Mouse (Mus musculus) CH12F3 (cell line): Measurements from ENCODE around the gene Olfr1018.

Experiments used
- in situ Hi-C: fragments of 300-500 bp; cut with MboI; formaldehyde crosslinking; loops from 2 replicates; pipeline ENCODE4 v1.14.3; 2020; ENCODE audit warnings: low sequenced_read_pairs

The Olfr1018 gene

DNA sequence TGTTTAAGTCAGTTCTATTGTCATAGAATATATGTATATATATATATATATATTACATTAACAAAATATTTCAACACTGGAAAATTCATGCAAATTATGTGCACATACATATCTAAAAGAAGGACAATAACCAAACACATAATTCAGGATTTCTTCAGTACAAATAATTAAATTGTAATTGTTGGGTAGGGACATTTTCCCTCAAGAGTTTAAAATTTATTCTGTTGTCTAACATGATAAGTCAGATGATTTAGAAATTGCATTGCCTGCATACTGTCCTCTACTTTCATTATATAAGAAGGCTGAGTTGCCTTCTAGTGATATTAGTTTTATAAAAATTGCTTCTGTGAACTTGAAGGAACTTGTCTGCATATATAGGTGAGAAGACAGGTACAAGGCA is at the start of gene Olfr1018:
Gene Olfr1018 (plus strand): TSS at position 301 of the 400 bp plus-strand sequence.
- in situ Hi-C loops = no loop called here

DNA sequence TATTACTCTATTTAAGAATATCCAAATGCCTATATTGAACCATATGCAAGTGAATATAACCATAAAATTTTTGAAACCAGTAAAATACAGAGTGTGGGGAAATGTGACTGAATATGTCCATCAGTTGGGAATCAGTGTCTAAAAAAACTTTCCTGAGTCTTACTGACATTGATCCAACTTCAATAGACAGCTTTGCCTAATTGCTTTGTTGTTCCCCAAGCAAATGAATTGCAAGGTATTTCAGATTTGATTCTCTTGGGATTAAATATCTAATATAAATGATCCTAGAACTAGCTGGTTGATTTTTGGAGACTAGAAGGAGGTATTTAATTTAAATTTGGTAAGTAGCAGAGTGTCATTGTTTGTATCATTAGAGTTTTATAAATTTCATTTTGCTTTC is 45.9 kb upstream of the Olfr1018 start, which contains the start of gene Olfr1014:
Gene Olfr1014 (plus strand): TSS at position 301 of the 400 bp plus-strand sequence.
- in situ Hi-C loops = no loop called here

DNA sequence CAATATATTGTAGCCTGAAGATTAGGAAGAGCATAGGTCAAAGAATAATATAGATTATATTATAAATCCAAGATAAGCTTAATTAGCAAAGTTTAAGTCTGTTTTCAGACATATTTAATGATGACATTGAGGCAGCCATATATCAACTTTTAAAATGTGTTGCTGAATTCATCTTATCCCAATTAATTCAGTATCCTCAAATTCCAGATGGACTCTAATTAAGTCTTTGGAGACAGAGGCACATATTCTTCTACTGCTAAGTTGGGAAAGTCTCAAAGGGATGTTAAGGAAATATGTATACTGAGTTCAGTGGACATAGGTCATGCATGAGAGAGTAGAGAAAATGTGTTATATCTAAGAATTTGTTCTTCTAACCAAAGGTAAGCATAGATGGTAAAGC is 36.6 kb upstream of the Olfr1018 start, which contains the start of gene Olfr1015:
Gene Olfr1015 (plus strand): TSS at position 301 of the 400 bp plus-strand sequence.
- in situ Hi-C loops = no loop called here

DNA sequence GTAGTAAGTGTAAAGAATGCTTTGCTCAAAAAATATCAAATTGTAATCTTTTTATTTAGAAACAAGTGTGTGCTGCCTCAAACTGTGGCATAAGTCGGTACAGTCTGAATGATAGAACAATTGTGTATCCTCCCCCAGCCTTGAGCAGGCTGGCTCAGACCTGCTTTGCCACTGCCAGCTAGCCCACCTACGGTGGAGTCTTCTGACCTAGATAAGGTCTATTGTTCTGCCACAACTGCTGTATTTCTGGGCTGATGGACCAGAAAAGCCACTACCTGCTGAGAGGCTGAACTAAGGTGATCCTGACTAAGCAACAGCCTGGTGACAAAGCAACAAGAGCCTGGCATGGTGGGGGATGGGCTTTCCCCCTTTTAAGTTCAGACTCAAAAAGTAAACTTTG is 25.9 kb upstream of the Olfr1018 start:
- in situ Hi-C loops = no loop called here

DNA sequence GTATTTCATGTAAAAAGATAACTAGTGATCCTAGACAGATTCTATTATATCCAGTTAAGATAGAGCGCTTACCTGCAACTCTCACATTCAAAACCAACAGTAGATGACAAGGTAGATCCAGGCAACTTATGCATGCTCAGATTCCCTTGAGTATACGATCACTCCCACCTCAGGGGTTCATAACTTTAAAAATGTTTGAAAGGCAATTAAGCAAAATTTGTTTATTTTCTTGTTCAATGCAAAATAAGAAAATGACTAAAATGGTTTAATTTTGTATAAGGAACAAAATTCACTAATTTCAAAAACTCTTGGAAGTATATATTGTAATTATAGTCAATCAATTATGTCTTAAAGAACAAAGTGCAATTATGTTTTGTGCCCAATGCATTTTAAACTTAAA is 15.8 kb upstream of the Olfr1018 start, which contains the start of gene Olfr1016:
Gene Olfr1016 (minus strand): TSS at position 101 of the 400 bp plus-strand sequence.
- in situ Hi-C loops = no loop called here

DNA sequence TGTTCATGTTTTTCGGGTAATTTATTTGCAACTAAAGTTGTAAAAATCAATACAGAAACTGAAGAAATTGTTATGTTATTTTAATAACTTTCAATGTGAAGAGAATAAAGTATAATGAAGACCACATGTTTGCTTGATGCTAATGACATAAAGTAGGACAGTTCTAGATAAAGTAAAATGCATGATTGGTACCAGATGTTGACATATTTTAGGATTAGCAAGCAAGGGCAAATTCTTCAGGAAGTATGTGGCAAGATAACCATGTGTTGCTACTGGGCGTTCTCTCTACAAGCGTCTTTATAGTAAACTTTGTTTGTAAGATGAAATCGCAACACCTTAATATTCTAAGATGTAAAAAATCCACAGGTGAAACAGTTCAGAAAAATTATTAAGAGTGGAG is 13.8 kb upstream of the Olfr1018 start:
- in situ Hi-C loops = no loop called here

DNA sequence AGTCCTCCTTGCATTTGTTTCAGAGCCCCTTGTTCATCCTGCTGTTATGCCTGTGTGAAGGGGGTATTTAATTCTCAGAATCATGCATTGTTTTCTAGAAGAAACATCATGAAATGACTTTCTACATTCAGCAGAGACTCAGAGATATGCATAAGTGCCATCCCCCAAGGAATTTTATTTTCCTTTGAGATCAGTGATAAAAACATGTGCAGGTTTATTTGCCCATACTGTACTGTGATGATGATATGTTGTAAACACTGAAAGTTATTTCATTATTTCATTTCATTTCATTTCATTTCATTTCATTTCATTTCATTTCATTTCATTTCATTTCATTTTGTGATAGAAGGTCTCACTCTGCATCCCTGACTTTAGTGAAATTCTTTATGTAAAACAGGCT is 27.1 kb downstream of the Olfr1018 start, which contains the start of gene Olfr1019:
Gene Olfr1019 (minus strand): TSS at position 101 of the 400 bp plus-strand sequence.
- in situ Hi-C loops = no loop called here

DNA sequence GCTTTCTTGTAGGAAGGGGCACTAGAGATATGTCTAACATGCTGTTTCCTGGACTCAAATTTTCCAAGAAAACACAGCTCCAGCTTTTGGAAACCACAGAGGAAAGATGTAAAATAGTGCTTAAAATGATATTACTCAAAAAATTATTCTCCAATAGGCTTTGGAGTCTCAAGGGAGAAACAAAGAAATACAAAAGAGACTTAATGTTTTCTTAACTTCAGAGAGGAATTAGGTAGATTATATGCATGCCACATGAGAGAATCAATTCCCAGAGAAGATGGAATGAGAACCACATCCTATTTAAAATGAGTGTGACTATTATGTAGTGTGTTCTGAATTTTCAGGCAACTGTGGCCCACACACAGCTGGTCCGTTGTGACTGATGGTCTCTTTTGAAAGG is 28.5 kb downstream of the Olfr1018 start, which contains the start of gene Olfr1020:
Gene Olfr1020 (plus strand): TSS at position 301 of the 400 bp plus-strand sequence.
- in situ Hi-C loops = no loop called here

DNA sequence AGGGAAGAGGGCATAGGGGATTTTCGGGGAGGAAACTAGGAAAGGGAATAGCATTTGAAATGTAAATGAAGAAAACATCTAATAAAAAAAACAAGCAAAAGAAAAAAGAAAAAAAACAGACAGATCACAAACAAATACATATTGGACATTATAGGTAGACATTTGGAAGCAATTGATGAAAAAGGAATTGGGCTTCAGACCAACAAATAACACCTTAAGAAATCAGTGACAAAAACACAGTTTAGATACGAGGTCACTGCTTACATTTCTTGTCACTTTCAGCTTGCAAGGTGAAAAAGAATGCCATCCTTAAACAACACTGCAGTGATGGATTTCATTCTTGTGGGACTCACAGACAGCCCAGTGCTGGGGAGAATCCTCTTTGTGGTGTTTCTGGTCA is 50.0 kb downstream of the Olfr1018 start, which contains the start of gene Olfr1022:
Gene Olfr1022 (plus strand): TSS at position 301 of the 400 bp plus-strand sequence.
- in situ Hi-C loops = no loop called here
